ENCODE assay signal across 36 mouse cellular contexts in genomic region chr11:82109611-82110010, GRCm38 (mm10). TPM values are rescaled to one million over a fixed set of nuclear protein-coding genes. Genes with fewer than 3 reads are reported as not detected.
"Had no signal": no experiment of that assay in that cellular context is flagged by ENCODE, and none has a peak within 500 bp of the region (broad histone marks: within the 10 kb centered on the region; RNA-seq: fewer than 3 reads in every experiment).

No protein-coding gene starts in this region.

- H3K9me3 ChIP-seq: heart, embryonic 13.5 days; heart, embryonic 15.5 days; hindbrain, embryonic 10.5 days; hindbrain, embryonic 12.5 days; hindbrain, embryonic 15.5 days; limb, embryonic 10.5 days; limb, embryonic 12.5 days; liver, embryonic 12.5 days had no signal

- H3K4me1 ChIP-seq: heart, embryonic 13.5 days; heart, embryonic 15.5 days; hindbrain, embryonic 10.5 days; hindbrain, embryonic 12.5 days; hindbrain, embryonic 15.5 days; kidney, embryonic 15.5 days; limb, embryonic 10.5 days; limb, embryonic 12.5 days; liver, embryonic 12.5 days had no signal

- H3K27ac ChIP-seq: gastrocnemius, adult 2 months; heart, adult 2 months; heart, embryonic 13.5 days; heart, embryonic 15.5 days; hindbrain, embryonic 10.5 days; hindbrain, embryonic 12.5 days; hindbrain, embryonic 15.5 days; hindbrain, postnatal 0 days; kidney, embryonic 15.5 days; kidney, postnatal 0 days; left cerebral cortex, adult 2 months; limb, embryonic 10.5 days; limb, embryonic 12.5 days; liver, embryonic 12.5 days; liver, embryonic 14.5 days had no signal

- ATAC-seq: hindbrain, postnatal 0 days; intestine, embryonic 16.5 days; liver, embryonic 12.5 days had no signal

- H3K27me3 ChIP-seq: heart, embryonic 13.5 days; heart, embryonic 15.5 days; hindbrain, embryonic 12.5 days; hindbrain, embryonic 15.5 days; kidney, embryonic 15.5 days; limb, embryonic 12.5 days; liver, embryonic 12.5 days had no signal

- H3K4me3 ChIP-seq: gastrocnemius, adult 2 months; heart, adult 2 months; heart, embryonic 13.5 days; heart, embryonic 15.5 days; hindbrain, embryonic 10.5 days; hindbrain, embryonic 12.5 days; hindbrain, embryonic 15.5 days; kidney, embryonic 15.5 days; left cerebral cortex, adult 2 months; limb, embryonic 10.5 days; limb, embryonic 12.5 days; liver, embryonic 12.5 days had no signal

- DNase-seq: gastrocnemius, adult 2 months; gastrocnemius, postnatal 10 days; gastrocnemius, postnatal 25 days; heart, adult 2 months; heart, postnatal 14 days; heart, postnatal 4 days; kidney, adult 11 months; kidney, adult 2 months; kidney, adult 9 months; kidney, postnatal 14 days; kidney, postnatal 36 days; layer of hippocampus, adult 9-11 months; liver had no signal

- H3K4me2 ChIP-seq: heart, embryonic 11.5 days; heart, embryonic 13.5 days; heart, embryonic 15.5 days; hindbrain, embryonic 12.5 days; hindbrain, embryonic 15.5 days; kidney, embryonic 15.5 days; limb, embryonic 12.5 days; liver, embryonic 12.5 days had no signal

- H3K9ac ChIP-seq: heart, embryonic 13.5 days; heart, embryonic 15.5 days; hindbrain, embryonic 12.5 days; hindbrain, embryonic 15.5 days; kidney, embryonic 15.5 days; limb, embryonic 12.5 days; liver, embryonic 12.5 days; liver, embryonic 14.5 days had no signal

- H3K36me3 ChIP-seq: heart, embryonic 13.5 days; heart, embryonic 15.5 days; hindbrain, embryonic 10.5 days; hindbrain, embryonic 12.5 days; hindbrain, embryonic 15.5 days; kidney, embryonic 15.5 days; limb, embryonic 10.5 days; limb, embryonic 12.5 days; liver, embryonic 12.5 days had no signal

RNA-seq across cellular contexts. Expression of gene Ccl8, which starts 5.4 kb away (rescaled TPM):
- total RNA-seq: gastrocnemius, adult 2 months; granulocyte monocyte progenitor cell, adult 5-6 weeks; heart, postnatal 14 days; hindbrain, postnatal 0 days; layer of hippocampus, adult 18-20 months; layer of hippocampus, adult 8-10 months; layer of hippocampus, postnatal 14 days; left cerebral cortex, adult 2 months; left cerebral cortex, postnatal 36 days had no signal
- polyA plus RNA-seq: heart, embryonic 11.5 days; heart, embryonic 13.5 days; heart, embryonic 15.5 days; heart, postnatal 0 days; hindbrain, embryonic 10.5 days; hindbrain, embryonic 12.5 days; hindbrain, embryonic 15.5 days; intestine, embryonic 14.5 days; intestine, embryonic 16.5 days; kidney, embryonic 15.5 days; limb, embryonic 10.5 days; limb, embryonic 12.5 days; limb, embryonic 14.5 days; liver, embryonic 12.5 days; liver, embryonic 14.5 days had no signal

RNA-seq across cellular contexts. Expression of gene Ccl12, which starts 8.0 kb away (rescaled TPM):
- total RNA-seq: gastrocnemius, adult 2 months; gastrocnemius, postnatal 25 days; granulocyte monocyte progenitor cell, adult 5-6 weeks; layer of hippocampus, postnatal 14 days; left cerebral cortex, adult 2 months; left cerebral cortex, postnatal 36 days had no signal
- polyA plus RNA-seq: limb, embryonic 10.5 days had no signal

RNA-seq across cellular contexts. Expression of gene Ccl11, which starts 52.0 kb away (rescaled TPM):
- total RNA-seq: granulocyte monocyte progenitor cell, adult 5-6 weeks; layer of hippocampus, adult 8-10 months had no signal
- polyA plus RNA-seq: heart, embryonic 11.5 days; hindbrain, embryonic 10.5 days; limb, embryonic 10.5 days; limb, embryonic 12.5 days had no signal
